Mouse (Mus musculus) liver, postnatal 0 days (tissue): ENCODE data around the gene Mblac1.

Experiments
- CTCF ChIP-seq: sonication (generic); IDR thresholded peaks from 2 replicates; pipeline ENCODE4 v1.5.1; 2016; ENCODE audit warnings: antibody characterized with exemption, low read depth
- EP300 ChIP-seq: IDR thresholded peaks from 2 replicates; pipeline ENCODE4 v1.6.1; 2016; ENCODE audit warnings: antibody characterized with exemption, low read depth, mild to moderate bottlenecking

DNA sequence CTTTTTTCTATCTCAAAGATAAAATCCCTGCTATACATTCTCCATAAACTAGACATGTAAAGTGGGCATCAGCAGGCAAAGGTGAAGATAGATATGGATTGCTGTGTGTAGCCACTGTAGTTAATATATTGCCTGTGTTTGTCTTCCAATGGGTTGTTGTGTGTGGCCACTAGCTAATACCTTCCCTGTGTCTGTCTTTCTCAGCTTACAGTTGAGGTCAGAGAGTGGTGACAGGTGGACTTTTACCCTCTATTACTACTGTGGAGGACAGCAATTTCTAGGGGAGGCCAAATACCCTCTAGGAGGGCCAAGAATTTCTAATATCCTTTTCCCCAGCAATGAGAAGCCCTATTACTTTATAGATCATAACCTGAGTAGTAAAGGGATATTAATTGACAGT lies 40.1 kb downstream of the Mblac1 start:
- TF ChIP-seq CTCF (no peak), EP300 (no peak)
